Mouse (Mus musculus) T-cell, adult 66 days (primary cell): ENCODE data around the gene Plppr5. TPM values are rescaled to one million over a fixed set of nuclear protein-coding genes. Genes with fewer than 3 reads are reported as not detected.

Source experiments
- total RNA-seq, 2 experiments: library from RNA; stranded (reverse); gene quantifications; 3 replicates in 1 of 2; 4 replicates in 1 of 2; pipeline ENCODE4 v1.2.4; 2023

Plppr5 gene
- total RNA-seq, result not detected

GRCm38 (mm10) chr3:117574529-117575252 is at the start of gene Plppr5:
Gene Plppr5 (plus strand): TSS chr3:117574836.

Other genes with a start within 250 kb of the Plppr5 start
- gene Plppr4, start 214.0 kb upstream of the Plppr5 start, total RNA-seq, result not detected